8 mouse cellular contexts compared by ENCODE assay signal in genomic region chr7:101466581-101467081, GRCm38 (mm10). TPM values are rescaled to one million over a fixed set of nuclear protein-coding genes. Genes with fewer than 3 reads are reported as not detected.
A peak's percentile ranks its signal among the peaks of the same experiment; 100 is the strongest.
DNase-seq lines count a peak whose midpoint lies in the region.

No protein-coding gene starts in this region.

- H3K27me3 ChIP-seq in splenic B cell, adult 2 months (ENCODE audit: control insufficient read depth, insufficient read depth, low read length, poor library complexity, severe bottlenecking), result no peaks in the 10 kb centered on the region

- intact Hi-C loops in heart, postnatal 25 days (cut with DNase I), result no loop called here

- peak; percentile 95 for DNase-seq in heart, adult 11 months
- DNase-seq in heart, postnatal 25 days (ENCODE audit: low spot score), result no peak
- DNase-seq in retina, postnatal 1 day, result peak; percentile 72
- DNase-seq in retina, embryonic 14.5 days (ENCODE audit: low spot score), result no peak
- DNase-seq in kidney, postnatal 36 days, result peak; percentile 64 to 73
- peak; percentile 80 for DNase-seq in splenic B cell, adult 2 months (ENCODE audit: low read depth, low spot score)
- no peak for DNase-seq in cerebellum, postnatal 25 days
- DNase-seq in spleen, postnatal 10 days (ENCODE audit: low spot score in 2 of 2), result no peak

- H3K36me3 ChIP-seq in splenic B cell, adult 2 months (ENCODE audit: control insufficient read depth, insufficient read depth, low read length, poor library complexity, severe bottlenecking), result no peaks in the 10 kb centered on the region

RNA-seq across cellular contexts. Expression of gene Pde2a, which starts 45.1 kb away (rescaled TPM):
- total RNA-seq in heart, postnatal 25 days (2021), result 10 to 100 TPM; 63.6 to 65.9 TPM

RNA-seq across cellular contexts. Expression of gene Gm45837, which starts 55.9 kb away (rescaled TPM):
- not detected for total RNA-seq in heart, postnatal 25 days (2021)

Comparison
In these comparisons a context has a peak if more than half of its experiments do, and no peak if none do; other contexts are left out.
1. DNase-seq: peak in heart, adult 11 months (single experiment), retina, postnatal 1 day (single experiment), kidney, postnatal 36 days (2 of 2) and splenic B cell, adult 2 months (single experiment); none in heart, postnatal 25 days (single experiment), retina, embryonic 14.5 days (single experiment), cerebellum, postnatal 25 days (0 of 2) and spleen, postnatal 10 days (0 of 2).